Mouse (Mus musculus): ENCODE data around the gene Fhl2. TPM values are rescaled to one million over a fixed set of nuclear protein-coding genes. Genes with fewer than 3 reads are reported as not detected.

Gene Fhl2
- polyA plus RNA-seq (2014; fragmentation: Illumina TruSeq; extraction: RNeasy Lipid Tissue Mini Kit (QIAGEN cat#74804); ENCODE audit: insufficient read depth, low read depth, low replicate concordance) = 10.7 TPM

GRCm38 (mm10) chr1:43196661-43197241 lies at the start of gene Fhl2:
TSS of gene Fhl2 (minus strand) at chr1:43196984.

GRCm38 (mm10) chr1:43098031-43098984 lies 98.5 kb downstream of the Fhl2 start, which contains the start of the genes Tgfbrap1 and AI597479:
TSS of gene Tgfbrap1 (minus strand) at chr1:43098637.
TSS of gene AI597479 (plus strand) at chr1:43098710.

Other genes with a start within 250 kb of the Fhl2 start
- gene Gpr45, start 244.1 kb downstream of the Fhl2 start, polyA plus RNA-seq (2014; fragmentation: Illumina TruSeq; extraction: RNeasy Lipid Tissue Mini Kit (QIAGEN cat#74804); ENCODE audit: insufficient read depth, low read depth, low replicate concordance) = not detected
- 10.6 TPM for gene Tgfbrap1, start 98.3 kb downstream of the Fhl2 start, polyA plus RNA-seq (2014; fragmentation: Illumina TruSeq; extraction: RNeasy Lipid Tissue Mini Kit (QIAGEN cat#74804); ENCODE audit: insufficient read depth, low read depth, low replicate concordance)
- 10.9 TPM for gene AI597479, start 98.3 kb downstream of the Fhl2 start, polyA plus RNA-seq (2014; fragmentation: Illumina TruSeq; extraction: RNeasy Lipid Tissue Mini Kit (QIAGEN cat#74804); ENCODE audit: insufficient read depth, low read depth, low replicate concordance)
- gene Nck2, start 247.6 kb upstream of the Fhl2 start, polyA plus RNA-seq (2014; fragmentation: Illumina TruSeq; extraction: RNeasy Lipid Tissue Mini Kit (QIAGEN cat#74804); ENCODE audit: insufficient read depth, low read depth, low replicate concordance) = 16.0 TPM

Data from lung, adult 10 weeks (tissue).